Mouse (Mus musculus): ENCODE results near the gene Cdc20.

DNA sequence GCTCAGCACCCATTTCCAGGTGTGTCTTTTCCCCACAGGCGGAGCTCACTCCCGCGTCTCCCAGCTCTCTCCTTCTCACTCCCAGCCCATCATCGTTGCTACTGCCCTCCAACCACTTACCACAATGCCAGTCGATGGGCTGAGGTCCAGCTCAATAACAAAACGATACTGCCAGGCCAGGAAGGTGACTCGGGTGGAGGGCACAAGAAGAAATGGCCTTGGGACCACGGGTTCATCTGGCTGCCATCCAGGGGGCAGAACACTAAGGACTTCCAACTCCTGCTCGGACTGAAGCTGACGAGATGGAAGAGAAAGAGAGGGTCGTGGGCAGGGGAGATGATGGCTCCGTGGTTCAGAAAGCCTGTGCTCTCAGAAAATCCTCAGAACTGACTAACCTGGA lies 34.5 kb downstream of the Cdc20 start:
- no peak for TF ChIP-seq CTCF (IDR thresholded peaks at IDR 0.05; ENCODE audit: low read depth)
- TF ChIP-seq EP300 (IDR thresholded peaks at IDR 0.05; ENCODE audit: low read depth): no peak
